ENCODE assay signal across 10 mouse cellular contexts in genomic region chr5:120849601-120850136, GRCm38 (mm10). TPM values are rescaled to one million over a fixed set of nuclear protein-coding genes. Genes with fewer than 3 reads are reported as not detected.
DNase-seq lines count a peak whose midpoint lies in the region; ATAC-seq lines count a peak whose summit lies in the region.
"Had no signal": no experiment of that assay in that cellular context is flagged by ENCODE, and none has a peak within 500 bp of the region (broad histone marks: within the 10 kb centered on the region; RNA-seq: fewer than 3 reads in every experiment).

No protein-coding gene starts in this region.

- peaks cover 2% of the 10 kb centered on the region; the same call in 1 of the 2 replicates for H3K9me3 ChIP-seq in liver, embryonic 11.5 days (ENCODE audit: control insufficient read depth, low read length)

- H3K27me3 ChIP-seq in liver, embryonic 11.5 days (replicated peaks; ENCODE audit: control insufficient read depth, insufficient read depth, low read length) = no peaks in the 10 kb centered on the region
- H3K27me3 ChIP-seq: neural tube, embryonic 13.5 days had no signal

- H3K4me3 ChIP-seq in liver, embryonic 11.5 days (ENCODE audit: low read depth, low read length) = no peak overlapping the region
- H3K4me3 ChIP-seq: neural tube, embryonic 13.5 days had no signal

- ATAC-seq in liver, embryonic 11.5 days (replicated peaks; ENCODE audit: low FRiP score) = no peak

- no peak overlapping the region for H3K27ac ChIP-seq in liver, embryonic 11.5 days (ENCODE audit: low read depth, low read length)
- H3K27ac ChIP-seq: neural tube, embryonic 13.5 days had no signal

- H3K9ac ChIP-seq in liver, embryonic 11.5 days (ENCODE audit: low read depth, low read length) = no peak overlapping the region
- H3K9ac ChIP-seq: neural tube, embryonic 13.5 days had no signal

- DNase-seq in adrenal gland, adult (ENCODE audit: inconsistent age in 2 of 2, low spot score in 1 of 2) = peak; percentile 21 to 65
- DNase-seq in adrenal gland, adult 8-10 months = no peak
- peak; percentile 17 for DNase-seq in liver
- no peak for DNase-seq in liver, embryonic 11.5 days (ENCODE audit: low spot score)
- peak; percentile 21 to 46 for DNase-seq in adrenal gland, adult 18-20 months (ENCODE audit: low spot score in 2 of 2)
- peak; percentile 19 for DNase-seq in embryo, embryonic 9.5 days (ENCODE audit: extremely low spot score)
- DNase-seq in layer of hippocampus, postnatal 10 days (ENCODE audit: low spot score in 2 of 2) = peak; percentile 30 to 36
- peak; percentile 74 for DNase-seq in retina, postnatal 1 day

- no peaks in the 10 kb centered on the region for H3K36me3 ChIP-seq in liver, embryonic 11.5 days (ENCODE audit: control insufficient read depth, insufficient read depth, low read length)
- H3K36me3 ChIP-seq: neural tube, embryonic 13.5 days had no signal

- no peaks in the 10 kb centered on the region for H3K4me1 ChIP-seq in liver, embryonic 11.5 days (replicated peaks; ENCODE audit: control insufficient read depth, insufficient read depth, low read length)
- H3K4me1 ChIP-seq: neural tube, embryonic 13.5 days had no signal

- H3K4me2 ChIP-seq in liver, embryonic 11.5 days = no peak overlapping the region
- H3K4me2 ChIP-seq: neural tube, embryonic 13.5 days had no signal

- 56% methylated on average over 3 of the region's 3 CpGs for WGBS in liver, embryonic 11.5 days

RNA-seq across cellular contexts. Expression of gene Oas1f, which starts 2.5 kb away (rescaled TPM):
- total RNA-seq in adrenal gland, adult 8-10 months (2022) = not detected
- not detected in 2 replicates for polyA plus RNA-seq in liver, embryonic 11.5 days (2014; fragmentation: Nextera tagmentation; extraction: Ambion mirVana)
- not detected for total RNA-seq in adrenal gland, adult 18-20 months (2021)
- total RNA-seq in layer of hippocampus, postnatal 10 days (2021) = not detected
- polyA plus RNA-seq: neural tube, embryonic 13.5 days had no signal

RNA-seq across cellular contexts. Expression of gene Oas1h, which starts 11.6 kb away (rescaled TPM):
- not detected for total RNA-seq in adrenal gland, adult 8-10 months (2022)
- polyA plus RNA-seq in liver, embryonic 11.5 days (2014; fragmentation: Nextera tagmentation; extraction: Ambion mirVana) = not detected in 2 replicates
- not detected for total RNA-seq in adrenal gland, adult 18-20 months (2021)
- total RNA-seq in layer of hippocampus, postnatal 10 days (2021) = not detected
- polyA plus RNA-seq: large intestine, adult 2 months; neural tube, embryonic 13.5 days had no signal

RNA-seq across cellular contexts. Expression of gene Oas1c, which starts 37.4 kb away (rescaled TPM):
- total RNA-seq in adrenal gland, adult 8-10 months (2022) = 1 to 10 TPM in 3 of 4 experiments, under 1 TPM in 1; 0.61 to 2.2 (median 1.7) TPM
- 0.19 TPM in 1 of 2 replicates, not detected in the other for polyA plus RNA-seq in liver, embryonic 11.5 days (2014; fragmentation: Nextera tagmentation; extraction: Ambion mirVana)
- under 1 TPM; 0.46 to 0.64 TPM for total RNA-seq in adrenal gland, adult 18-20 months (2021)
- 1 to 10 TPM in 1 of 2 experiments, under 1 TPM in 1; 0.47 to 1.0 TPM for total RNA-seq in layer of hippocampus, postnatal 10 days (2021)

RNA-seq across cellular contexts. Expression of gene Oas1g, which starts 37.7 kb away (rescaled TPM):
- total RNA-seq in adrenal gland, adult 8-10 months (2022) = 1 to 10 TPM in 3 of 4 experiments, under 1 TPM in 1; 0.38 to 1.3 (median 1.1) TPM
- polyA plus RNA-seq in liver, embryonic 11.5 days (2014; fragmentation: Nextera tagmentation; extraction: Ambion mirVana) = 0.23 and 0.39 TPM in 2 replicates
- total RNA-seq in adrenal gland, adult 18-20 months (2021) = 1 to 10 TPM in 1 of 2 experiments, under 1 TPM in 1; 0.90 to 1.2 TPM
- not detected for total RNA-seq in layer of hippocampus, postnatal 10 days (2021)

RNA-seq across cellular contexts. Expression of gene Oas1e, which starts 54.3 kb away (rescaled TPM):
- total RNA-seq in adrenal gland, adult 8-10 months (2022) = not detected
- not detected in 2 replicates for polyA plus RNA-seq in liver, embryonic 11.5 days (2014; fragmentation: Nextera tagmentation; extraction: Ambion mirVana)
- not detected for total RNA-seq in adrenal gland, adult 18-20 months (2021)
- total RNA-seq in layer of hippocampus, postnatal 10 days (2021) = not detected

Comparison
In these comparisons a context has a peak if more than half of its experiments do, and no peak if none do; other contexts are left out.
1. DNase-seq: peak in adrenal gland, adult (2 of 2), liver (single experiment), adrenal gland, adult 18-20 months (2 of 2), embryo, embryonic 9.5 days (single experiment), layer of hippocampus, postnatal 10 days (2 of 2) and retina, postnatal 1 day (single experiment); none in adrenal gland, adult 8-10 months (single experiment) and liver, embryonic 11.5 days (single experiment).